Mouse (Mus musculus): ENCODE measurements at regions not wholly inside any gene's neighbourhood (a gene's known extent, or its start where the extent isn't known, plus 50 kb on each side); places are given as distances from the start of the nearest gene placed in this dataset.

DNA sequence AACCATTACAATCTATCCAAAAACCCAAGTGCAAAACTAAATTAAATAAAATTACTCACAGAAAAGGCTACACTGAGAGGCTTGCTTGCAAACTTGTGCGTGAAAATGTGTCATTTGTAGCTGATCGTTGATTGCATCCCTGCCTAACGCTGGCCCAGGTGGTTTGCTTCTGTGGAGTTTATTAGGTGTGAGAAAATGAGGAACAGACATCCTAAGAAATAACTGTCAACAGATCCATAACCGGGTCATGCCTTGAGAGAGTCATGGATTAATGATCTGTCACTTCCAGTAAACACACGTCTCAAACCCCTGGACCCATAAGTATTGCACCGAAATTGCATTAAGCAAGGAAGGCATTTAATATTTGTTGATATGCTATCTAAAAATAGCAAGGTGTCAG, 73.4 kb upstream of the Tmem18 start:
- TF ChIP-seq EP300 (optimal IDR thresholded peaks at IDR 0.05) (no peak), CTCF (IDR thresholded peaks at IDR 0.05; ENCODE audit: low read depth) (no peak)
